Mouse (Mus musculus): ENCODE measurements around the gene Frzb. TPM values are rescaled to one million over a fixed set of nuclear protein-coding genes. Genes with fewer than 3 reads are reported as not detected.
A peak's percentile ranks its signal among the peaks of the same experiment; 100 is the strongest.

The Frzb gene
- polyA plus RNA-seq, 1 experiment from 2014 or later = 9.4 TPM

- Histone ChIP-seq H3K27me3 (replicated peaks) (no peaks in the 10 kb centered on the region), H3K4me2 (no peak overlapping the region), H3K36me3 (no peaks in the 10 kb centered on the region), H3K9ac (no peak overlapping the region), H3K27ac (ENCODE audit: poor library complexity, severe bottlenecking) (no peak overlapping the region), H3K9me3 (replicated peaks) (no peaks in the 10 kb centered on the region), H3K4me3 (no peak overlapping the region), H3K4me1 (replicated peaks) (no peaks in the 10 kb centered on the region)
- 91% methylated on average over 5 of the region's 5 CpGs for WGBS
- ATAC-seq (ENCODE audit: insufficient number of reproducible peaks, low FRiP score) = no peak
These were observed 24.3 kb downstream of the Frzb start for GRCm38 (mm10) chr2:80423116-80423515.

GRCm38 (mm10) chr2:80421990-80422389 lies 25.4 kb downstream of the Frzb start:
- Histone ChIP-seq H3K9me3 (replicated peaks) (no peaks in the 10 kb centered on the region), H3K36me3 (no peaks in the 10 kb centered on the region), H3K4me2 (no peak overlapping the region), H3K4me3 (no peak overlapping the region), H3K9ac (no peak overlapping the region), H3K27me3 (replicated peaks) (no peaks in the 10 kb centered on the region), H3K4me1 (replicated peaks) (no peaks in the 10 kb centered on the region), H3K27ac (ENCODE audit: poor library complexity, severe bottlenecking) (no peak overlapping the region)
- 49% methylated on average over 1 of the region's 1 CpGs for WGBS
- ATAC-seq (ENCODE audit: insufficient number of reproducible peaks, low FRiP score) = no peak

GRCm38 (mm10) chr2:80416286-80416685 lies 31.1 kb downstream of the Frzb start:
- ATAC-seq (ENCODE audit: insufficient number of reproducible peaks, low FRiP score) = no peak

GRCm38 (mm10) chr2:80414387-80414786 lies 33.0 kb downstream of the Frzb start:
- Histone ChIP-seq H3K9ac (no peak overlapping the region), H3K4me2 (no peak overlapping the region), H3K4me3 (no peak overlapping the region), H3K27me3 (replicated peaks) (no peaks in the 10 kb centered on the region), H3K4me1 (replicated peaks) (no peaks in the 10 kb centered on the region), H3K36me3 (no peaks in the 10 kb centered on the region), H3K9me3 (replicated peaks) (no peaks in the 10 kb centered on the region), H3K27ac (ENCODE audit: poor library complexity, severe bottlenecking) (no peak overlapping the region)
- ATAC-seq (ENCODE audit: insufficient number of reproducible peaks, low FRiP score) = no peak
- WGBS = 52% methylated on average over 3 of the region's 3 CpGs

More at GRCm38 (mm10) chr2:80416286-80416685, 31.1 kb downstream of the Frzb start:
- 86% methylated on average over 6 of the region's 6 CpGs for WGBS
- no peaks in the 10 kb centered on the region for H3K9me3 ChIP-seq (replicated peaks)
- no peaks in the 10 kb centered on the region for H3K4me1 ChIP-seq (replicated peaks)
- no peak overlapping the region for H3K4me2 ChIP-seq
- H3K27me3 ChIP-seq (replicated peaks) = no peaks in the 10 kb centered on the region
- no peak overlapping the region for H3K27ac ChIP-seq (ENCODE audit: poor library complexity, severe bottlenecking)
- H3K9ac ChIP-seq = no peak overlapping the region
- no peaks in the 10 kb centered on the region for H3K36me3 ChIP-seq
- H3K4me3 ChIP-seq = no peak overlapping the region

GRCm38 (mm10) chr2:80413124-80413523 lies 34.3 kb downstream of the Frzb start:
- Histone ChIP-seq H3K9ac (no peak overlapping the region), H3K4me3 (no peak overlapping the region), H3K9me3 (replicated peaks) (no peaks in the 10 kb centered on the region), H3K4me1 (replicated peaks) (no peaks in the 10 kb centered on the region), H3K4me2 (no peak overlapping the region), H3K27me3 (replicated peaks) (no peaks in the 10 kb centered on the region), H3K36me3 (no peaks in the 10 kb centered on the region), H3K27ac (ENCODE audit: poor library complexity, severe bottlenecking) (no peak overlapping the region)
- WGBS = 81% methylated on average over 18 of the region's 18 CpGs
- no peak for ATAC-seq (ENCODE audit: insufficient number of reproducible peaks, low FRiP score)

- no peak overlapping the region for H3K27ac ChIP-seq (ENCODE audit: poor library complexity, severe bottlenecking)
- H3K9ac ChIP-seq = no peak overlapping the region
- H3K4me1 ChIP-seq (replicated peaks) = no peaks in the 10 kb centered on the region
- no peak for ATAC-seq (ENCODE audit: insufficient number of reproducible peaks, low FRiP score)
- H3K27me3 ChIP-seq (replicated peaks) = no peaks in the 10 kb centered on the region
- no peak overlapping the region for H3K4me2 ChIP-seq
- H3K4me3 ChIP-seq = no peak overlapping the region
- no peaks in the 10 kb centered on the region for H3K9me3 ChIP-seq (replicated peaks)
- no peaks in the 10 kb centered on the region for H3K36me3 ChIP-seq
- WGBS = 77% methylated on average over 12 of the region's 12 CpGs
These were observed 37.4 kb downstream of the Frzb start for GRCm38 (mm10) chr2:80409893-80410574.

GRCm38 (mm10) chr2:80404770-80405169 lies 42.7 kb downstream of the Frzb start:
- Histone ChIP-seq H3K27me3 (replicated peaks) (no peaks in the 10 kb centered on the region), H3K4me1 (replicated peaks) (0 out of 2 replicates have a peak, but pooled peaks cover 3% of the 10 kb centered on the region), H3K9me3 (replicated peaks) (no peaks in the 10 kb centered on the region), H3K9ac (no peak overlapping the region), H3K4me3 (no peak overlapping the region), H3K27ac (ENCODE audit: poor library complexity, severe bottlenecking) (no peak overlapping the region), H3K4me2 (no peak overlapping the region), H3K36me3 (no peaks in the 10 kb centered on the region)
- ATAC-seq (ENCODE audit: insufficient number of reproducible peaks, low FRiP score) = no peak
- WGBS = 54% methylated on average over 5 of the region's 5 CpGs

- Histone ChIP-seq H3K27me3 (replicated peaks) (no peaks in the 10 kb centered on the region), H3K4me1 (replicated peaks) (0 out of 2 replicates have a peak, but pooled peaks cover 3% of the 10 kb centered on the region), H3K9ac (no peak overlapping the region), H3K9me3 (replicated peaks) (no peaks in the 10 kb centered on the region), H3K4me2 (no peak overlapping the region), H3K4me3 (no peak overlapping the region), H3K27ac (ENCODE audit: poor library complexity, severe bottlenecking) (no peak overlapping the region), H3K36me3 (no peaks in the 10 kb centered on the region)
- ATAC-seq (ENCODE audit: insufficient number of reproducible peaks, low FRiP score) = no peak
- WGBS = 40% methylated on average over 3 of the region's 3 CpGs
These were observed 48.8 kb downstream of the Frzb start for GRCm38 (mm10) chr2:80398595-80399099.

- no peak overlapping the region for H3K4me3 ChIP-seq
- no peak overlapping the region for H3K4me2 ChIP-seq
- H3K27me3 ChIP-seq (replicated peaks) = no peaks in the 10 kb centered on the region
- 75% methylated on average over 3 of the region's 3 CpGs for WGBS
- no peaks in the 10 kb centered on the region for H3K36me3 ChIP-seq
- no peaks in the 10 kb centered on the region for H3K9me3 ChIP-seq (replicated peaks)
- ATAC-seq (ENCODE audit: insufficient number of reproducible peaks, low FRiP score) = no peak
- H3K4me1 ChIP-seq (replicated peaks) = 0 out of 2 replicates have a peak, but pooled peaks cover 3% of the 10 kb centered on the region
- H3K27ac ChIP-seq (ENCODE audit: poor library complexity, severe bottlenecking) = no peak overlapping the region
- no peak overlapping the region for H3K9ac ChIP-seq
These were observed 50.6 kb downstream of the Frzb start for GRCm38 (mm10) chr2:80396864-80397263.

GRCm38 (mm10) chr2:80396057-80396456 lies 51.4 kb downstream of the Frzb start:
- ATAC-seq (ENCODE audit: insufficient number of reproducible peaks, low FRiP score) = no peak
- no peaks in the 10 kb centered on the region for H3K36me3 ChIP-seq
- no peak overlapping the region for H3K4me3 ChIP-seq
- no peaks in the 10 kb centered on the region for H3K9me3 ChIP-seq (replicated peaks)
- 45% methylated on average over 7 of the region's 7 CpGs for WGBS
- H3K4me2 ChIP-seq = no peak overlapping the region
- H3K4me1 ChIP-seq (replicated peaks) = no peaks in the 10 kb centered on the region
- H3K27ac ChIP-seq (ENCODE audit: poor library complexity, severe bottlenecking) = no peak overlapping the region
- no peaks in the 10 kb centered on the region for H3K27me3 ChIP-seq (replicated peaks)
- H3K9ac ChIP-seq = no peak overlapping the region

GRCm38 (mm10) chr2:80388341-80388740 lies 59.1 kb downstream of the Frzb start:
- Histone ChIP-seq H3K4me3 (no peak overlapping the region), H3K4me2 (no peak overlapping the region), H3K36me3 (no peaks in the 10 kb centered on the region), H3K27me3 (replicated peaks) (no peaks in the 10 kb centered on the region), H3K9ac (no peak overlapping the region), H3K4me1 (replicated peaks) (peaks cover 15% of the 10 kb centered on the region), H3K9me3 (replicated peaks) (no peaks in the 10 kb centered on the region), H3K27ac (ENCODE audit: poor library complexity, severe bottlenecking) (no peak overlapping the region)
- no peak for ATAC-seq (ENCODE audit: insufficient number of reproducible peaks, low FRiP score)
- WGBS = 59% methylated on average over 3 of the region's 3 CpGs

GRCm38 (mm10) chr2:80387668-80388067 lies 59.8 kb downstream of the Frzb start:
- peak overlapping the region; percentile 67 for H3K27ac ChIP-seq (ENCODE audit: poor library complexity, severe bottlenecking)
- H3K9ac ChIP-seq = no peak overlapping the region
- peaks cover 15% of the 10 kb centered on the region for H3K4me1 ChIP-seq (replicated peaks)
- H3K4me2 ChIP-seq = peak overlapping the region; percentile 27; the same call in 1 of the 2 replicates
- WGBS = 27% methylated on average over 9 of the region's 9 CpGs
- no peaks in the 10 kb centered on the region for H3K9me3 ChIP-seq (replicated peaks)
- peak; percentile 61; the same call in 1 of the 2 replicates for ATAC-seq (ENCODE audit: insufficient number of reproducible peaks, low FRiP score)
- no peaks in the 10 kb centered on the region for H3K27me3 ChIP-seq (replicated peaks)
- H3K4me3 ChIP-seq = no peak overlapping the region
- H3K36me3 ChIP-seq = no peaks in the 10 kb centered on the region
